Mouse (Mus musculus) midbrain, embryonic 15.5 days (tissue): ENCODE measurements around the gene Hnrnpu. TPM values are rescaled to one million over a fixed set of nuclear protein-coding genes. Genes with fewer than 3 reads are reported as not detected.
"Not testable (repeated sequence)": the region's sequence is repeated elsewhere in the genome, so short reads cannot be mapped to it uniquely, and the experiment has no call there.

Experiments used
- ATAC-seq: fragments of 200-750 bp; cut with Nextera tagmentation; replicated peaks from 2 replicates; pipeline ENCODE4 v1.8.0; 2017; ENCODE audit warnings: moderate TSS enrichment
- H3K27ac ChIP-seq: fragments of 300-500 bp; sonication (generic); 2 replicates; pipeline ENCODE4 v1.5.1; 2015; ENCODE audit warnings: mild to moderate bottlenecking, inconsistent platforms
- H3K27me3 ChIP-seq: fragments of 300-500 bp; sonication (generic); replicated peaks from 2 replicates; pipeline ENCODE4 v1.6.1; 2015; ENCODE audit warnings: inconsistent platforms
- H3K36me3 ChIP-seq: fragments of 300-500 bp; sonication (generic); replicated peaks from 2 replicates; pipeline ENCODE4 v1.6.1; 2015; ENCODE audit warnings: inconsistent platforms
- H3K4me1 ChIP-seq: fragments of 300-500 bp; sonication (generic); 2 replicates; pipeline ENCODE4 v1.6.1; 2015; ENCODE audit warnings: inconsistent platforms
- H3K4me2 ChIP-seq: fragments of 300-500 bp; sonication (generic); 2 replicates; pipeline ENCODE4 v1.6.1; 2015; ENCODE audit warnings: inconsistent platforms, mild to moderate bottlenecking, moderate library complexity
- H3K4me3 ChIP-seq: fragments of 300-500 bp; sonication (generic); 2 replicates; pipeline ENCODE4 v1.5.1; 2015; ENCODE audit warnings: mild to moderate bottlenecking, inconsistent platforms
- H3K9ac ChIP-seq: fragments of 300-500 bp; sonication (generic); 2 replicates; pipeline ENCODE4 v1.6.1; 2015; ENCODE audit warnings: mild to moderate bottlenecking, inconsistent platforms
- H3K9me3 ChIP-seq: fragments of 300-500 bp; sonication (generic); 2 replicates; pipeline ENCODE4 v1.6.1; 2016; ENCODE audit warnings: inconsistent platforms
- WGBS: fragments of 180-500 bp; shearing (Covaris S2); methylation state at CpG from one replicate; pipeline ENCODE4 v1.1.7; 2015; ENCODE audit warnings: mixed read lengths; 5-methylcytosine and 5-hydroxymethylcytosine counted together
- polyA plus RNA-seq: library from polyadenylated mRNA; unstranded; fragments of >200 nt; fragmentation: Nextera tagmentation; extraction: Ambion mirVana; gene quantifications from 2 replicates; pipeline ENCODE4 v1.2.1, GENCODE M21; 2015

Hnrnpu gene
- polyA plus RNA-seq, 1 experiment from 2014 or later = 255 TPM

DNA sequence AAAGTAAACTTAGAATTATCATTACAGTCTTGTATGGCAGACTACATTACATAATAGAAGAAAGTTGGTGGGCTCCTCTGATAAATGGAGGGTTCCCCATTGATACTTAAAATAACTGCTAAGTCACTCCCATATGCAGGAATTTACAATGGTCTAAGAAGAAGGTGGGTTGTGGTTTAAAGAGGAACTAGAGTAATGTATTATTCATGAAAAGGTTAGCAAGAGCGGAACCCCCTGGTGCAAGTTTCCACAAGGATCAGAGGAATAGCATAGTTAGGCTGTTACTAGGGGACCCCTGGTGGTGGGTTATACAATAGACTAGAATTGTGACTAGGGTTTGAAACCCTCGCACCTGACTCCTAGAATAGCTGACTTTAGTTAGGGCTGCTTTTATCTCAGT, 23.1 kb upstream of the Hnrnpu start:
- Histone ChIP-seq H3K4me3 (no peak overlapping the region), H3K4me2 (no peak overlapping the region), H3K36me3 (no peaks in the 10 kb centered on the region), H3K27me3 (no peaks in the 10 kb centered on the region), H3K27ac (no peak overlapping the region), H3K4me1 (no peaks in the 10 kb centered on the region), H3K9me3 (no peaks in the 10 kb centered on the region), H3K9ac (no peak overlapping the region)
- no peak for ATAC-seq
- WGBS = 55% methylated on average over 2 of the region's 2 CpGs

DNA sequence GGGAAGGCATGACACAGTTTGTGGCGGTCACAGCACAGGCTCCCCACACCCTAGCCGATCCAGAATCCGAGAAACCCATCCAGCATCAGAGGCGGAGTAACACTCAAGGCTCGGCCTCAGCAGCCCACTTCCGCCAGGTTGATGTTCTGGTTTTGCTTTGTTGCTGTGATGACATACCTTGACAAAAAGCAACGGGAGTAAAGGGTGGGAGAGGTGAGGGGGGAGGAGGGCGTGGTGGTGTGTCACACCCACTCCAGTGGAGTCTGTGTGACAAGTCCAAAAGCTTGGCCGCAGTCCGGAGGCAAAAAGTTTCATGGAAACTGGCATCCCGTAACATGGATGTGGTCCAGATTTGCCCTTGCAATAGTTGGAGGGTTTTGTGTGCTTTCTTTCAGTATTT, 22.7 kb upstream of the Hnrnpu start:
- Histone ChIP-seq H3K27me3 (no peaks in the 10 kb centered on the region), H3K4me3 (no peak overlapping the region), H3K27ac (no peak overlapping the region), H3K9ac (no peak overlapping the region), H3K36me3 (no peaks in the 10 kb centered on the region), H3K9me3 (no peaks in the 10 kb centered on the region), H3K4me2 (no peak overlapping the region), H3K4me1 (no peaks in the 10 kb centered on the region)
- no peak for ATAC-seq
- WGBS = 85% methylated on average over 11 of the region's 11 CpGs

DNA sequence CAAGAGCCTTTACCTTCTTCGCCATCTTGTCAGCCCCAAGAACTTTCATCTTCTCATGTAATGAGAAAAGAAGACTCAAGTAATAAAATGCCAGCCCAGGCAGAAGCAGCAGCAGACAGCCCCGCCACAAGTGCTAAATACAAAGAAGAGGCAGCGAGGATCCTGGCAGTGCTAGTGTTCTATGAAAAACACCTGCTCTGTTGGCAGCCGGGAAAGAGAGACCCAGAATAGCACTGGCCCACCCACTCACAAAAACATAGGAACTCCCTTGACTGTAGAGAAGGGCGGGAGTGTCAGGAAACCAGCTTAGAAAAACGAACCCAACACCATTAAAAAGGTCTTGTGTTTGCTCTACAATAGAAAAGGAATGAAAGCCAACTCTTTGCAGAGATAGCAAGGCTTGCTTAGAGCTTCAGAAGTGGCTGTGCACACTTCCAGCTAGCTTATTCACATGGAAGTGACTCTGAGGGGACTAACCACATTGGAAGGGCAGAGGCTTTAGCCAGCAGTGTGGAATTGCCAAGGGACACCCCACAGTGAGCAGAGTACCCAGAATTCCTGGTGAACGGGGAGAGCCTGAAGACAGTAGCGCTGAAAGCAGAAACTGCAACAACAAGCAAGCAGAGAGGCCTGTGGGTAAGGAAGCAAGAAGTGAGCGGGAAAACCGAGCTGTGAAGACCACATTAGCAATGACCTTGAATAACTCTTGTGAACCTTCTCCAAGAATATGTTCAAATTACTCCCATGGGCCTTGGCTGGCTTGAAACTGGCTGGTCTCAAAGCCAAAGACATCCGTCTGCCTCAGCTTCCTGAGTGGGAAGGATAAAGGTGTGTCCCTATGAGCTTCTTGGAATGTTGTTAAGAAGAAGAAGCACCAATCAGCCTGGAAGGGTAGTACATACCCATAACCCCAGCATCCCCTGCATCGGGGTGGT, 20.4 kb upstream of the Hnrnpu start:
- no peak for ATAC-seq
- no peaks in the 10 kb centered on the region for H3K27me3 ChIP-seq
- H3K4me3 ChIP-seq = no peak overlapping the region
- H3K36me3 ChIP-seq = no peaks in the 10 kb centered on the region
- H3K9ac ChIP-seq = no peak overlapping the region
- no peak overlapping the region for H3K4me2 ChIP-seq
- WGBS = 73% methylated on average over 12 of the region's 12 CpGs
- H3K9me3 ChIP-seq = no peaks in the 10 kb centered on the region
- H3K27ac ChIP-seq = no peak overlapping the region
- H3K4me1 ChIP-seq = no peaks in the 10 kb centered on the region

DNA sequence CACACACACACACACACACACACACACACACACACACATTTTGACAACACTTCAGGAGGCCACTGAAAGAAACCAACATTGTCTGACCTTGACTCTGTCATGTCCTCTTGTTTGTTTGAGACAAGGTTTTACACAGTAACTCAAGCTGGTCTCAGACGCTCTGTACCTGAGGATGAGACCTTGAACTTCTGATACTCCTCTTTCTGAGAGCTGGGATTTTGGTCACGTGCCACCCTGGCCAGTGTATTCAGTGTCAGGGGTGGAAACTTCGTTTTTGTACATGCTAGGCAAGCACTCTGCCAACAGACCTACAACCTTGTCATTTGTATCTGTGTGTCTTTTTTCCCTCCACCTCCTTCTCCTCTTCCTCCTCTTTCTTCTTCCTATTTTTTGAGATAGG, 17.0 kb upstream of the Hnrnpu start:
- 68% methylated on average over 3 of the region's 3 CpGs for WGBS
- H3K4me2 ChIP-seq = no peak overlapping the region
- H3K4me3 ChIP-seq = no peak overlapping the region
- H3K4me1 ChIP-seq = no peaks in the 10 kb centered on the region
- H3K27me3 ChIP-seq = no peaks in the 10 kb centered on the region
- H3K36me3 ChIP-seq = no peaks in the 10 kb centered on the region
- no peaks in the 10 kb centered on the region for H3K9me3 ChIP-seq
- no peak for ATAC-seq
- no peak overlapping the region for H3K9ac ChIP-seq
- no peak overlapping the region for H3K27ac ChIP-seq

- no peaks in the 10 kb centered on the region for H3K4me1 ChIP-seq
Measured at GRCm38 (mm10) chr1:178351643-178352042, 14.0 kb upstream of the Hnrnpu start.

GRCm38 (mm10) chr1:178350792-178351191, 13.2 kb upstream of the Hnrnpu start:
- no peaks in the 10 kb centered on the region for H3K27me3 ChIP-seq
- WGBS = 98% methylated on average over 2 of the region's 2 CpGs
- no peak overlapping the region for H3K27ac ChIP-seq
- H3K4me3 ChIP-seq = no peak overlapping the region
- no peak for ATAC-seq
- H3K9ac ChIP-seq = no peak overlapping the region
- no peaks in the 10 kb centered on the region for H3K36me3 ChIP-seq
- H3K4me1 ChIP-seq = no peaks in the 10 kb centered on the region
- H3K9me3 ChIP-seq = no peaks in the 10 kb centered on the region
- no peak overlapping the region for H3K4me2 ChIP-seq

More at GRCm38 (mm10) chr1:178351643-178352042, 14.0 kb upstream of the Hnrnpu start:
- Histone ChIP-seq H3K27me3 (no peaks in the 10 kb centered on the region), H3K9me3 (no peaks in the 10 kb centered on the region), H3K4me3 (no peak overlapping the region), H3K36me3 (no peaks in the 10 kb centered on the region), H3K9ac (no peak overlapping the region), H3K4me2 (no peak overlapping the region), H3K27ac (no peak overlapping the region)
- ATAC-seq = no peak

GRCm38 (mm10) chr1:178344071-178344805, 6.6 kb upstream of the Hnrnpu start:
- not testable (repeated sequence) for H3K36me3 ChIP-seq, H3K9ac ChIP-seq, H3K4me3 ChIP-seq, H3K27ac ChIP-seq, H3K27me3 ChIP-seq, H3K4me2 ChIP-seq, H3K4me1 ChIP-seq, ATAC-seq, H3K9me3 ChIP-seq
- 94% methylated on average over 10 of the region's 10 CpGs for WGBS

GRCm38 (mm10) chr1:178342612-178343011, 5.0 kb upstream of the Hnrnpu start:
- WGBS = 90% methylated on average over 5 of the region's 5 CpGs
- no peak overlapping the region for H3K27ac ChIP-seq

GRCm38 (mm10) chr1:178342063-178342462, 4.5 kb upstream of the Hnrnpu start:
- no peak overlapping the region for H3K4me3 ChIP-seq
- no peaks in the 10 kb centered on the region for H3K36me3 ChIP-seq
- ATAC-seq = no peak
- H3K4me1 ChIP-seq = peaks cover 4% of the 10 kb centered on the region
- WGBS = 79% methylated on average over 1 of the region's 1 CpGs
- no peaks in the 10 kb centered on the region for H3K9me3 ChIP-seq
- H3K9ac ChIP-seq = no peak overlapping the region
- no peaks in the 10 kb centered on the region for H3K27me3 ChIP-seq
- no peak overlapping the region for H3K4me2 ChIP-seq
- no peak overlapping the region for H3K27ac ChIP-seq

More at GRCm38 (mm10) chr1:178342612-178343011, 5.0 kb upstream of the Hnrnpu start:
- H3K4me1 ChIP-seq = peaks cover 4% of the 10 kb centered on the region
- H3K27me3 ChIP-seq = no peaks in the 10 kb centered on the region
- no peak overlapping the region for H3K9ac ChIP-seq
- no peaks in the 10 kb centered on the region for H3K36me3 ChIP-seq
- H3K4me2 ChIP-seq = no peak overlapping the region
- H3K4me3 ChIP-seq = no peak overlapping the region
- no peaks in the 10 kb centered on the region for H3K9me3 ChIP-seq
- no peak for ATAC-seq

GRCm38 (mm10) chr1:178341435-178341834, 3.8 kb upstream of the Hnrnpu start:
- no peak for ATAC-seq
- Histone ChIP-seq H3K27ac (no peak overlapping the region), H3K9me3 (no peaks in the 10 kb centered on the region), H3K4me2 (no peak overlapping the region), H3K4me1 (peaks cover 4% of the 10 kb centered on the region), H3K9ac (no peak overlapping the region), H3K4me3 (no peak overlapping the region), H3K27me3 (no peaks in the 10 kb centered on the region), H3K36me3 (no peaks in the 10 kb centered on the region)
- WGBS = 89% methylated on average over 3 of the region's 3 CpGs

DNA sequence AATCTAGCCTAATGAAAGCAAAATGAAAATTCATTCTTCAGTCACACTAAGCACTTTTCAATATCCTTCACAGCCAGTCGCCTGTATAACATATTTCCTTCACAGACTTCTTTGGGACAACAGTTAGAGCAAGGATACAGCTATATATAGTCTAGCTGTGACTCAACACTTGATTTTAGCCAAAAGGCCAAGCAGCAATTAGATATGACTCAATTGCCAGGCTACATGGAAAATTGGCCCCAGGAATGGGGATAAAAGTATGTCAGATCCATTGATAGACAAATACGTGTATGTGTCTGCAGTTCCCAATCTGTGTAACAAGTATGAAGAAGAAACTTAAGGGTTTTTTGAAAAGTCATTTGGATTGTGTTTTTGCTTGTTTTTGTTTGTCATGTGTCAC, 2.6 kb upstream of the Hnrnpu start:
- Histone ChIP-seq H3K9me3 (no peaks in the 10 kb centered on the region), H3K4me3 (no peak overlapping the region), H3K9ac (no peak overlapping the region), H3K4me2 (no peak overlapping the region), H3K27ac (no peak overlapping the region), H3K36me3 (0 out of 2 replicates have a peak, but pooled peaks cover under 1% of the 10 kb centered on the region), H3K27me3 (no peaks in the 10 kb centered on the region), H3K4me1 (peaks cover 5% of the 10 kb centered on the region)
- 95% methylated on average over 2 of the region's 2 CpGs for WGBS
- no peak for ATAC-seq

GRCm38 (mm10) chr1:178338318-178338641, 683 bp upstream of the Hnrnpu start:
- H3K4me1 ChIP-seq = peaks cover 22% of the 10 kb centered on the region
- H3K4me2 ChIP-seq = peak overlapping the region; percentile 49
- no peak for ATAC-seq
- H3K4me3 ChIP-seq = peak overlapping the region; percentile 100
- 3% methylated on average over 6 of the region's 6 CpGs for WGBS
- no peaks in the 10 kb centered on the region for H3K27me3 ChIP-seq
- peak overlapping the region; percentile 97 for H3K27ac ChIP-seq
- peak overlapping the region; percentile 79 for H3K9ac ChIP-seq
- H3K36me3 ChIP-seq = peaks cover 3% of the 10 kb centered on the region
- no peaks in the 10 kb centered on the region for H3K9me3 ChIP-seq
